Mouse (Mus musculus) small intestine, adult 2 months (tissue): ENCODE measurements around the gene Arid3a.

Experiments used
- CTCF ChIP-seq: fragments of 200-500 bp; IDR thresholded peaks from 2 replicates; pipeline ENCODE4 v1.5.1; 2012; ENCODE audit warnings: low read depth, mild to moderate bottlenecking, control low read depth, inconsistent platforms, low read length, moderate library complexity, mixed read lengths; ENCODE audit not compliant: insufficient replicate concordance, insufficient read length; ENCODE audit errors: extremely low read depth
- POLR2A ChIP-seq: fragments of 200-500 bp; IDR thresholded peaks from 2 replicates; pipeline ENCODE4 v1.6.1; 2012; ENCODE audit warnings: low read depth, mild to moderate bottlenecking, control low read depth, inconsistent platforms, low read length, moderate library complexity

DNA sequence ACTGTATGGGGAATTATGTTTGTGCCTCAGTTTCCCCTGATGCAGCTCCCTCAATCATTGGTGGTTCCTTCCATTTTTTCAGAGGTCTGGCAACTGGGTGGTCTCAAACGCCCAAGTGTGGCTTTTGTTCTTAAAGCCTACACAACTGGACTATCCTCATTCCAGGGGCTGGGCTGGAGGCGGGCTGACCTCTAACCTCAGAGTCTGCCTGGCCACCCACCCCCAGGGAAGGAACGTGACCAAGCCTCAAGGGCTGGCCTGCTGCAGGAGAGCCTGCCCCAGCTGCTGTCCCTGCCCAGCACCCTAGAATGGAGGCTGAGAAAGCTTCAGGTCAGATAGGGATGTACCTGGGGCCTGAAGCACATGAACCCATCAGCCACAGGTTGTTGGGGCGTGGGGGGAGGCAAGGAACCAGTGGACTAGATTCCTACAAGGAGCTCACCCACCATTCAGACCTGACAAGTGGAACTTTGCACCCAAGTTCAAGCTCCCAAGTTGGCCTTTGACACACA, 29.9 kb downstream of the Arid3a start:
- no peak for TF ChIP-seq POLR2A
- no peak for TF ChIP-seq CTCF
